Mouse (Mus musculus) embryonic fibroblast, embryonic 13.5 days (primary cell): ENCODE data around the gene Dydc2.

Source experiments
- CTCF ChIP-seq: IDR thresholded peaks from 2 replicates; pipeline ENCODE4 v1.5.1; 2011; ENCODE audit warnings: mild to moderate bottlenecking, control low read depth, low read length, moderate library complexity, borderline replicate concordance; ENCODE audit not compliant: insufficient read depth
- POLR2A ChIP-seq: IDR thresholded peaks from 2 replicates; pipeline ENCODE4 v1.6.1; 2011; ENCODE audit warnings: low read depth, mild to moderate bottlenecking, control low read depth, low read length, moderate library complexity

GRCm38 (mm10) chr14:41006263-41006662 is 62.7 kb downstream of the Dydc2 start:
- no peak for TF ChIP-seq POLR2A
- TF ChIP-seq CTCF: no peak
